Mouse (Mus musculus): Measurements from ENCODE around the gene Zdhhc20.
"Not testable (repeated sequence)": the region's sequence is repeated elsewhere in the genome, so short reads cannot be mapped to it uniquely, and the experiment has no call there.

Zdhhc20 gene

GRCm38 (mm10) chr14:57889541-57890010 is 500 bp downstream of the Zdhhc20 start:
- peak; percentile 47 for DNase-seq

DNA sequence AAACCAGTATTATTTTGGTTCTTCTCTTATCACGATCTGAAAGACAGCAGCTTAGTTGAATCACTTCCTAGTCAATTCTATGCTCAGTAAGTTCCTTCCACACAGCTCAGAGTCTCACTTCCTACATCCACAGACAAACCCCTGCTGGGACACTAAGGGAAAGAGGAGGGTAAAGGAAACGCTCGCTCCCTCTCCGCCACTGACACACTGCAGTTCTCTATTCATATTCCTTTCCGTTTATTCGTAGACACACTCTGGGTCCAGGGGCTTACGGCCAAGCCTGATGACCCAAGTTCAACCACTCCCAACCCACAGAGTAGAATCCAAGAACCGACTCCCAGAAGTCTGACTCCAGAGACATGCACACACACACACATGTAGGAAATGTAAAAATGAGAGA is 2.9 kb downstream of the Zdhhc20 start:
- no peak for DNase-seq

- DNase-seq: no peak
These were observed 4.0 kb downstream of the Zdhhc20 start for GRCm38 (mm10) chr14:57886032-57886431.

GRCm38 (mm10) chr14:57883341-57883740 is 6.7 kb downstream of the Zdhhc20 start:
- DNase-seq: no peak

DNA sequence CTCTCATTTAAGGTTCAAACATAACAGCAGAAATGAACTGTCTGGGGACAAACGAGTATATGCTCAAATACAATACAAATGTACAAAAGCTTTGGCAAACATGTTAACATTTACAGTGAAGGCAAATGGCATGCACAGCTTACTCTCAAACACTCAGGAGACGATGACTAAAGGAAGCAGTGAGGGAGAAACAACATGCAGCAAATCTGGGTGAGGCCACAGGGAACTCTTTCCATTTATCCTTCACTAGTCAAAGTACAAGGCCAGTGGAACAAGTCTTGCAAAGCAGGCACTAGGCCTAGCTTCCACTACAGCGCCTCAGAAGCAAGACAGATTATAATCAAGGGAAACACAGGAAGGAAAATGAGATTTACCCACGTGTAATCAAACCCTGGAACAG is 7.4 kb downstream of the Zdhhc20 start:
- DNase-seq: no peak

DNA sequence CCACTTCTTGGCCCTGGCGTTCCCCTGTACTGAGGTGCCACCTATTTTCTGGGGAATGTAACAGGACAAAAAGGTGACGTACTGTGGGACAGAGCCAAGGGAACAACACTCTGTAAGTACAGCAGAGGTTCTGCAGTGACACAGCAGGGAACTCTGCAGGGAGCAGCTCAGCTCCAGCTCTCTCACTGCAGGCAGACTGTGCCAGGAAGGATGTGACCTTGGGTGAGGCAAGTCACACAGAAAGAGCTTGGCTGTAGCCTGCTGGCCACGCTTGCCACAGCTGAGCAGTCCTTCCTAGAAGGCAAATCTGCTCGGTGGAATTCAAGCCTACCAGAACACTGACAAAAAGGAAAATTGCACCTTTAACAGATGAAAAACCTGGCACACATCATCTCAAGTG is 8.3 kb downstream of the Zdhhc20 start:
- no peak for DNase-seq

DNA sequence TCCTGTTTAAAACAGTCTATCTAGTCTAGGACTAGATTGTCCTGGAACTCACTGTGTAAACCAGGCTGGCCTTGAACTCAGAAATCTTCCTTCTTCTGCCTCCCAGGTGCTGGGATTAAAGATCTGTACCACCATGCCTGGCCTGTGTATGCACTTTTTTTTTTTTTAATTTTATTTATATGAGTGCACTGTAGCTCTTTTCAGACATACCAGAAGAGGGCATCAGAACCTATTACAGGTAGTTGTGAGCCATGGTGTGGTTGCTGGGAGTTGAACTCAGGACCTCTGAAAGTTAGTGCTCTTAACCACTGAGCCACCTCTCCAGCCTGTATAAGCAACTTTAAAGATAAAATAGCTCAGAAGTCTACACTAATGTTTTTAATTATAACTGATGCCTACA is 9.0 kb downstream of the Zdhhc20 start:
- DNase-seq: no peak

DNA sequence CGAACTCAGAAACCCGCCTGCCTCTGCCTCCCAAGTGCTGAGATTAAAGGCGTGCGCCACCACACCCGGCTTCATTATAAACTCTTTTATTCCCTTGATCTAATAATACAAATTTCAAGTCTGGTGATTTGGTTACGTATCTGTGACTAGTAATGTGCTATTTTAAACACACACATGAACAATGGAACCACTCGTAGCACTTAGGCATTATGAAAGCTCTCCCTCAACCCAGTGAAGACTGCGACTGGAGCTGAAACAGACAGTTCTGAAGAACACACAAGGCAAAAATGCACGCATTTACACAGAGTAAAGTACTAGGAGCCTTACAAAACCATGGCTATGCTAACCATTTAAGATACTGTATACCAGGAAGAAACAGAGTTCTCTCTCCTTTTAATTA is 12.2 kb downstream of the Zdhhc20 start:
- DNase-seq: no peak

DNA sequence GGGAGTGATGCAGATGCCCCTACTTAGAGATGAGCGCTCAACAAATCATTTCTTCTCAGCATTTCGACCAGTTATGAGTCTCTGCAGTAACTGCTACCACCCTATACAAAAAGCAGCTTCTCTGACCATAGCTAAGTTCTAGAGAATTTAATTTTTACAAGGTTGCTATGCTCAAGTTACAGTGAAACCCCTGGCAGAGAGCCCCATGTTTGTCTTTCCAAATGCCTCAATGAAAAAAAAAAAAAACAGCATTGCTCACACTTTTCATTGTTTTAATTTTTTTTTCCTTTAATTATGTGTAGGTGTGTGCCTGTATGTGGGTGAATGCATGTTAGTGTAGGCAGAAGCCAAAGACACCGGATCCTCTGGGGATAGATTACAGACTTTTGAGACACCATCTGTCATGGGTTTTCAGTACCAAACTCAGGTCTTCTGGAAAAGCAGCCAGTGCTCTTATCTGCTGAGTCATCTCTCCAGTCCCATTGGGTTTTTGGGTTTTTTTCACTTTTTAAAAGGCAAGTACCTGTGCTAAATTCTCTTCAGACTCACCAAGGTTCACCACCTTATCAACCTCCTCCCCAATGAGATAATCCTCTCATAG is 23.3 kb downstream of the Zdhhc20 start:
- DNase-seq: no peak

DNA sequence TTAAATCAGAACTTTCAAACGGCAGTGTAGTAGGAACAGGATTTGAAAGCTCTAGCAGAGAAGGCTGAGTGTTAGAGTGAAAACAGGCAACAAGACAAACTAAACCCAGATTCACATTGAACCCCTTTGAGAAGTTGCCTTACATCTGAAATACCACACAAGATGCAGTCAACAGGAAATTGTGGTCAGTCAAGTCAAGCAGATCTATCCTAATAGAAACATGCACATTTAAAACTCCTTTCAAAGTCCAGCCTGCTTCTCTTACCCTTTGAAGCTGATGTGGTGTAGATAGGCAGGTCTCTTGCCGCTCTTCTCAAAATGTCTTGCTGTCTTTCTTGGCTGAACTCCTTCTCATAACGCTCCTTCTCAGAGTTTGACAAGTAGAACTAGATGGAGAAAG is 24.8 kb downstream of the Zdhhc20 start:
- no peak for DNase-seq

GRCm38 (mm10) chr14:57863129-57863528 is 26.9 kb downstream of the Zdhhc20 start:
- DNase-seq: no peak

- DNase-seq: no peak
These were observed 28.1 kb downstream of the Zdhhc20 start for GRCm38 (mm10) chr14:57861987-57862412.

DNA sequence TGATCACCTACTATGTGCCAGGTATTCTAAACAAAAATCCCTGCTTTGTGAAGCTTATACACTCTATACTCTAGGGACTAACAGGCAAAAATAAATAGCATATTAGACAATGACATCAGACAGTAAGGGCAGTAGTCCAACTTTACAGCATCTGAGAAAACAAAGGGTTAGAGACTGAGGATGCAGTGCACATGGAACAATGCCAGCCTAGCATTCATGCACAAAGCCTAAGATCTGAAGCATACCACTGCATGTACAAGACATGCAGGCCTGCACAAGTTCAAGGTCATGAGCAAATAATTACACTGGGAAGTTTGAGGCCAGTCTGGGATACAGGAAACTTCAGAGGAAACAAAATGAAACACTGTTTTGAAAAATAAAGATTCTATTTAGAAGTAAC is 30.6 kb downstream of the Zdhhc20 start:
- DNase-seq: no peak

DNA sequence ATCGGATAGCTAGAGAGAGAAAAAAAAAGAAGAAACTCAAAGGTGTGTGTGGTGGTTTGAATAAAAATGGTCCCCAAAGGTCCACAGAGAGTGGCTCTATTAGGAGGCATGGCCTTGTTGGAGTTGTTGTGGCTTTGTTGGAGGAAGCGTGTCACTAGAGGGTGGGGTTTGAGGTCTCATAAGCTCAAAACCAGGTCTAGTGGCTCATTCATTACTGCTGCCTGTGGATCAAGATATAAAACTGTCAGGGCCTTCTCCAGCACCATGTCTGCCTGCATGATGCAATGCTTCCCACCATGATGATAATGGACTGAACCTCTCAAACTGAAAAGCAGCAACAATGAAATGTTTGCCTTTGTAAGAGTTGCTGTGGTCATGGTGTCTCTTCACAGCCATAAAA is 31.5 kb downstream of the Zdhhc20 start:
- DNase-seq: no peak

DNA sequence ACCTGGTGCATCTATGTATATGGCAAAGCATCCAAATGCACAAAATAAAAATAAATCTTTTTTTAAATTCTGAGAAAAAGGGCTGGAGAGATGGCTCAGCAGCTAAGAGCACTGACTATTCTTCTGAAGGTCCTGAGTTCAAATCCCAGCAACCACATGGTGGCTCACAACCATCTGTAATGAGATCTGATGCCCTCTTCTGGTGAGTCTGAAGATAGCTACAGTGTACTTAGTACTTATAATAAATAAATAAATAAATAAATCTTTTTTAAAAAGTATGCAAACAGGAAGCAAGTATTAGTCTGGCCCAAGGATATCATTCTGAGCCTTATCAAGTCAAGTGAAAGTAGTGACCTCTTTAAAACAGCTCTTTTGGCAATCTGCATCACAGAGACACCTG is 34.0 kb downstream of the Zdhhc20 start:
- not testable (repeated sequence) for DNase-seq

DNA sequence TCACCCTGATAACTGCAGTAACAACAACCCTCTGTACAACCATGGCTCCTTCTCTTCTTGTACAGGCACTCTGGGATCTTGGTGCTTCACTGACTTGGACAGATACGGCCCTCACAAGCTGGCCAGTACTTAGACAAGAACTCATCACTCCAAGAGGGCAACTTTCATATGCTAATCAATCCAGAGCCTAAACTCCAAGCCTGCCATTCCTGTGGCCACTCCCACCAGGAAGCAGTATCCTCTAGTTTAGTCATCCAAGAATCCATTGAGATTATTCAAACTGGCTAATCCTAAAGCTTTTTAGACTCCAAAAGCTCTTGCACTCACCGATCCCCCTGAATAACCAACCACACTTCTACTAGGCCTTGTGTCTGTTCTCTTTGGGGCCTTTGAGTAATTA is 37.1 kb downstream of the Zdhhc20 start:
- no peak for DNase-seq

- DNase-seq: no peak
These were observed 39.7 kb downstream of the Zdhhc20 start for GRCm38 (mm10) chr14:57850330-57850729.

DNA sequence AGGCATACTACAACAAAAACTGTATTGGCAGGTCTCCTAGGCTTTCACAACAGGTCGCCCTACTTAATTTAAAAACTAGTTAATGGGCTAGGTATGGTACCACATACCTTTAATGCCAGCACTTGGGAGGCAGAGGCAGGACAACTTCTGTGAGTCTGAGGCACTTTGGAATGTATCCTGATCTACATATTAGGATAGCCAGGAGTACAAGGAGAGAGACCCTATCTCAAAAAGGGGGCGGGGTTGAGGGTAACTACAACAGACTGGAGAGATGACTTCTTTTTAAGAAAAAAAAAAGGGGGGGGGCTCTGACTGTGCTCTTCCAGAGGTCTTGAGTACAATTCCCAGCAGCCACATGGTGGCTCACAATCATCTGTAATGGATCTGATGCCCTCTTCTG is 41.4 kb downstream of the Zdhhc20 start:
- no peak for DNase-seq

- DNase-seq: not testable (repeated sequence)
These were observed 42.0 kb downstream of the Zdhhc20 start for GRCm38 (mm10) chr14:57848061-57848460.

GRCm38 (mm10) chr14:57844535-57844934 is 45.5 kb downstream of the Zdhhc20 start:
- no peak for DNase-seq

- DNase-seq: no peak
These were observed 54.9 kb downstream of the Zdhhc20 start for GRCm38 (mm10) chr14:57835157-57835556.

GRCm38 (mm10) chr14:57833526-57833925 is 56.5 kb downstream of the Zdhhc20 start:
- no peak for DNase-seq

GRCm38 (mm10) chr14:57827284-57827683 is 62.8 kb downstream of the Zdhhc20 start:
- no peak for DNase-seq

DNA sequence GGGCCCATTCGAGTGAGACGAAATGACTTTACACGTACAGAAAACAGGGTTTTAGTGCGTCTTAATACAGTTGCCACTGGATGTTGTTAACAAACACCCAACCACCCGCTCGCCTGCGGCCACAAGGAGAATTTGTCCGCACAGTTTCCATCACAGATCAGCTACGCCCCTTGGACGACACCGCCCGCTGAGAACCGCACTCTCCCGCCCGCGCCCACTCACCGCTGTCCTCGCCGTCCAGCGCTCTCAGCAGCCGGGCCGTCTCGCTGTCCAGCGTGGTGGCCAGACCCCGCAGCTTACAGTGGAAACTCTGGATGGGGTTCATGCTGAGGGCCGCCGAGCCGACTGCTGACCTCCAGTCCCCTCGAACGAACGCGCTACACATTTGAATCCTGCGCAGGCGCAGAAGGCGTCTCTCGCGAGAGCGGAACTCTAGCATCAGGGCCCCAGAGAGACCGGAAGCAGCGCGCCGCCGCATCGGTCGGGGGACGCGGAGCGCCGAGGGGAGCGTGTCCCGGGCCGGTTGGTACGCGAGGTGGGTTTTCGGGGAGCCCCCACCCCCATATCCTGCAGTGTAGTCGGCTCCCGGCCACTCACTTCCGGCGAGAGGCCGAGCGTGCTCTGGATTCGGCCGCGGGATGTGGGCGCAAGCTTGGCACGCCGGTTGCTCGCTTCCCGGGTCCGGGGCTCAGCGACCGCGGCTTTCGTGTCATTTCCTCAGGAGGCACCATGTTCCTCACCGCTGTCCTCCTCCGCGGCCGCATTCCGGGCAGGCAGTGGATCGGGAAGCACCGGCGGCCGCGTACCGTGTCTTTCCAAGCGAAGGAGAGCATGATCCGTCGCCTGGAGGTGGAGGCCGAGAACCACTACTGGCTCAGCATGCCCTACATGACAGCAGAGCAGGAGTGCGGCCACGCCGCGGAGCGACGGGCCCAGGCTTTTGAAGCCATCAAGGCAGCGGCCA is 64.0 kb downstream of the Zdhhc20 start, which contains the start of the genes Ska3 and Mrpl57:
Gene Ska3, minus strand, starts transcription at position 398 of the 964 bp plus-strand sequence.
Gene Mrpl57, plus strand, starts transcription at position 447 of the 964 bp plus-strand sequence.
- DNase-seq: peak; percentile 91

Data from right cerebral cortex, postnatal 14 days (tissue).